Mouse (Mus musculus) heart, adult 2 months (tissue): ENCODE measurements at regions not wholly inside any gene's neighbourhood (a gene's known extent, or its start where the extent isn't known, plus 50 kb on each side); places are given as distances from the start of the nearest gene placed in this dataset.

Experiments
- DNase-seq, 2 experiments: peaks; one replicate each; pipeline ENCODE4 v3.0.0; 2021
- H3K27ac ChIP-seq: fragments of 200-600 bp; 2 replicates; pipeline ENCODE4 v1.8.1; 2022
- H3K27me3 ChIP-seq: fragments of 200-500 bp; 2 replicates; pipeline ENCODE4 v1.6.1; 2012; ENCODE audit warnings: mild to moderate bottlenecking, low read length, inconsistent platforms, mixed read lengths; ENCODE audit not compliant: control insufficient read depth, insufficient read depth
- H3K36me3 ChIP-seq: fragments of 200-500 bp; 2 replicates; pipeline ENCODE4 v1.6.1; 2012; ENCODE audit warnings: low read length, inconsistent platforms; ENCODE audit not compliant: control insufficient read depth, insufficient read depth
- H3K4me1 ChIP-seq: fragments of 200-500 bp; 2 replicates; pipeline ENCODE4 v1.6.1; 2011; ENCODE audit warnings: low read length; ENCODE audit not compliant: control insufficient read depth, insufficient read depth
- H3K4me3 ChIP-seq: fragments of 200-600 bp; 2 replicates; pipeline ENCODE4 v1.8.1; 2022
- H3K79me2 ChIP-seq: fragments of 200-500 bp; replicated peaks from 2 replicates; pipeline ENCODE4 v1.6.1; 2012; ENCODE audit warnings: mild to moderate bottlenecking, inconsistent platforms, low read length, moderate library complexity, mixed read lengths; ENCODE audit not compliant: control insufficient read depth, insufficient read depth
- H3K9ac ChIP-seq: fragments of 200-500 bp; 2 replicates; pipeline ENCODE4 v1.6.1; 2012; ENCODE audit warnings: low read depth, mild to moderate bottlenecking, control low read depth, inconsistent platforms, low read length, mixed read lengths
- CTCF ChIP-seq: fragments of 200-600 bp; IDR thresholded peaks from 2 replicates; pipeline ENCODE4 v1.8.1; 2022; ENCODE audit warnings: antibody characterized with exemption, mild to moderate bottlenecking, moderate library complexity
- EP300 ChIP-seq: fragments of 200-500 bp; IDR thresholded peaks from 2 replicates; pipeline ENCODE4 v1.6.1; 2011; ENCODE audit warnings: low read depth, low read length, control low read depth; ENCODE audit not compliant: insufficient read depth
- POLR2A ChIP-seq: fragments of 200-500 bp; IDR thresholded peaks from 2 replicates; pipeline ENCODE4 v1.6.1; 2011; ENCODE audit warnings: mild to moderate bottlenecking, low read depth, low read length, control low read depth; ENCODE audit not compliant: insufficient read depth
- WGBS: fragments of 180-500 bp; shearing (Covaris S2); methylation state at CpG from one replicate; pipeline ENCODE4 v1.1.7; 2018; 5-methylcytosine and 5-hydroxymethylcytosine counted together
- intact Hi-C: fragments of 180-260 bp; cut with DNase I; formaldehyde crosslinking; loops from one replicate; pipeline ENCODE4 v1.15.1; 2025

DNA sequence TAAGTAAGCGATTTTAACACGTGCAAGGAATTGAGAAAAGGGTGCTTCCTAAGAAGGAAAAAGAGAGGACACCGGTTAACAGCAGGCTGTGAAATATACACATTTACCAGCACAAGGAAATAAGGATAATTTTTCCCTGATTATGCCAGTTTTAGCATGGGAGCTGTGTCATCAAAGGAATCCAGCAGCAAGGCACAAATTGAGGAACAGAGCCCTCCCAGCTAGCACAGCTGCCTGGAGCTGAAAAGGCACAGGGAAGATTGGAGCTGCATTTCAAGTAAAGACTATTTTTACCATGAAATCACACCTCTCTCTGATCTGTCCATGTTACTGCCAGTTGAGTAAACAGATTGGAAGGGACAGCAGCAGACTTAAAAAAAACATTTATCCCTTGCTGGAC is 558.7 kb downstream of the Sqor start:
- WGBS = 29% methylated on average over 3 of the region's 3 CpGs
- H3K27ac ChIP-seq = no peak overlapping the region

DNA sequence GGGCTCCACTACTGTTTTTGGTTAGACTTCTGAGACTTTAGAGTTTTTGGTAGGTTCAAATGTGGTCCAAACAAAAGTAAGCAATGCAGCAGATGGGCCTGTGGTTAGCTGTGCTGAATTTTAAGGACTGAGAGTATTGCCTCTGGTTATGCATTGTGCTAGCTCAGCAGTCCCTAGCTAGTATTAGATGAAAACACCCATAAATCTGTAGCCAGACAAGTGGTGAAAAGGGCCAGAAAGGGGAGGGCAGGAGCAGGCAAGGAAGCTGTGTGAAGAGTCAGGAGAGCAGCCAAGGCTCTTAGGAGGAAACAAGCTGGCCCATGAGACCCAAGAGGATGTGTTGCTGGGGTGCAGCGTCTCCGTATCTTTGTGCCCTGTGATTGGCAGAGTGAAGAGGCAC is 559.9 kb downstream of the Sqor start:
- H3K9ac ChIP-seq = no peak overlapping the region
- no peak overlapping the region for H3K4me3 ChIP-seq
- H3K27me3 ChIP-seq = no peaks in the 10 kb centered on the region
- H3K79me2 ChIP-seq = no peaks in the 10 kb centered on the region
- no peak overlapping the region for H3K27ac ChIP-seq
- intact Hi-C loops = no loop called here
- 16% methylated on average over 2 of the region's 2 CpGs for WGBS
- TF ChIP-seq CTCF (no peak), POLR2A (no peak)
- H3K4me1 ChIP-seq = no peaks in the 10 kb centered on the region
- DNase-seq = no peak
- H3K36me3 ChIP-seq = no peaks in the 10 kb centered on the region

More for the DNA sequence above, 558.7 kb downstream of the Sqor start:
- intact Hi-C loops = no loop called here
- H3K4me3 ChIP-seq = no peak overlapping the region
- no peaks in the 10 kb centered on the region for H3K27me3 ChIP-seq
- no peaks in the 10 kb centered on the region for H3K36me3 ChIP-seq
- no peak for DNase-seq
- no peak overlapping the region for H3K9ac ChIP-seq
- no peaks in the 10 kb centered on the region for H3K4me1 ChIP-seq
- TF ChIP-seq POLR2A = no peak
- no peaks in the 10 kb centered on the region for H3K79me2 ChIP-seq

- no peaks in the 10 kb centered on the region for H3K4me1 ChIP-seq
- intact Hi-C loops = no loop called here
- no peak for DNase-seq
- no peaks in the 10 kb centered on the region for H3K27me3 ChIP-seq
- H3K79me2 ChIP-seq = no peaks in the 10 kb centered on the region
- H3K4me3 ChIP-seq = no peak overlapping the region
- TF ChIP-seq CTCF (no peak), EP300 (no peak), POLR2A (no peak)
- H3K27ac ChIP-seq = no peak overlapping the region
- H3K9ac ChIP-seq = no peak overlapping the region
- H3K36me3 ChIP-seq = no peaks in the 10 kb centered on the region
- WGBS = 85% methylated on average over 10 of the region's 10 CpGs
Measured at GRCm38 (mm10) chr2:123349625-123350346, 584.7 kb downstream of the Sqor start.

- no peak overlapping the region for H3K9ac ChIP-seq
- no peaks in the 10 kb centered on the region for H3K4me1 ChIP-seq
- no peak overlapping the region for H3K27ac ChIP-seq
- H3K79me2 ChIP-seq = no peaks in the 10 kb centered on the region
- DNase-seq = no peak
- TF ChIP-seq EP300 (no peak), CTCF (no peak), POLR2A (no peak)
- no peaks in the 10 kb centered on the region for H3K27me3 ChIP-seq
- intact Hi-C loops = no loop called here
- no peak overlapping the region for H3K4me3 ChIP-seq
- H3K36me3 ChIP-seq = no peaks in the 10 kb centered on the region
Measured at GRCm38 (mm10) chr2:123364204-123364603, 599.2 kb downstream of the Sqor start.

GRCm38 (mm10) chr2:123366571-123366970 is 601.5 kb downstream of the Sqor start:
- Histone ChIP-seq H3K36me3 (no peaks in the 10 kb centered on the region), H3K27ac (no peak overlapping the region), H3K4me1 (no peaks in the 10 kb centered on the region), H3K4me3 (no peak overlapping the region), H3K9ac (no peak overlapping the region), H3K79me2 (no peaks in the 10 kb centered on the region), H3K27me3 (no peaks in the 10 kb centered on the region)
- no peak for DNase-seq
- intact Hi-C loops = no loop called here
- TF ChIP-seq EP300 (no peak), CTCF (no peak), POLR2A (no peak)
- 94% methylated on average over 2 of the region's 2 CpGs for WGBS

DNA sequence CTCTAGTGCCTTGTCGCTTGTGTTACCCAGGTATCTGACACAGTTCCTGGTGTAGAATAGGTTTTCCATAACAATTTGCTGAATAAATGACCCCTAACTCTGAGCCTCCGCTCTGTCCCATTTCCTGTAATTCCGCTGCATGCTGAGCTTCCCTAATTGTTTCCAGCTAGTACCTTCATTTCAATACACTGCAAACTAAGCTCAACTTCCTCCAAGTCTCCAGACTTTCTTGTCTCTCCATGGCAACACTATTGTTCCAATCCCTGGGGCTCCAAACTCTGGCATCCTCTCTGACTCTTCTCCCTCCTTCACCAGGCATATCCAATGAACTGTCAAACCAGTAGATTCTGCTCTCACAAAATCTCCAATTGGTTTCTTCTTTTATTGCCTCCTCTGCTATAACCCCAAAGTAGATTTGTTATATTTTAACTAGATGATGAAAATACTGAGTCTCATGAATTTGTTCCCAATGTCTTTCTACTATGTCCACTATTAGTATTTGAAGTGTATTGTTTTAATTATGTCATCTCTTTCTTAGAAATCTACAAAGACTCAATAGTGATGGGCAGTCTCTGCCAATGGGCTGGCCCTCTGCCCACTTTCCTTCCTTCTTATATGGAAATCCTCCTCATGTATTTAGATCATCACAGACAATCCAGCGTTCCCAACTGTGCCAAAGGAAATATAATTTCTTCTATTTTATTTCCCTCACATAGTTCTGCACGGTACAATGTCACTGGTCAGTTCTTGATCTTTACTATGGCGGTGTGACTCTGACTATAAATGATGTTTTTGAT is 620.8 kb downstream of the Sqor start:
- no peak overlapping the region for H3K27ac ChIP-seq
- no peaks in the 10 kb centered on the region for H3K36me3 ChIP-seq
- no peaks in the 10 kb centered on the region for H3K27me3 ChIP-seq
- intact Hi-C loops = no loop called here
- WGBS = 53% methylated on average over 6 of the region's 6 CpGs
- H3K4me3 ChIP-seq = no peak overlapping the region
- no peaks in the 10 kb centered on the region for H3K4me1 ChIP-seq
- H3K79me2 ChIP-seq = no peaks in the 10 kb centered on the region
- H3K9ac ChIP-seq = no peak overlapping the region
- no peak for TF ChIP-seq EP300
- no peak for TF ChIP-seq POLR2A
- no peak for TF ChIP-seq CTCF
- no peak for DNase-seq
